Mouse (Mus musculus): ENCODE measurements around the gene Mas1.

Mas1 gene

GRCm38 (mm10) chr17:12815885-12816284, 52.1 kb downstream of the Mas1 start:
- DNase-seq = no peak

DNA sequence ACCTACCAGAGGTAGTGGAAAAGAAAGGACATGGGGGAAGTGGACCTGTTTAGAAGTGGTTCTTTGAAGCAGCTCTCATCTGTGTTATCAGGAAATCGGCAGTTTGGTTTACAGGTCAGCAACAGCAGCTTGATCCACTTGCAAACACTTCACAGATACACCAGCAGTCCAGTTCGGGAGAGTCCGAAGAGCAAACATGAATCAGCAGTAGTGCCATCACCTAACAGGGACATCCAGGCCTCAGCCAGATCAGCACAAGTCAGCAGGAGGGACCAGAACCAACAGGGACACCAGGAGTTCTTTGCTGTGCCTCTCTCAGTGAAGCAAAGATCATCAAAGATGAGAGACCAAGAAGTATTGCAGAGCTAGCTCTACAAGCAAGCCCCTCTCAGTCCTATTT, 53.4 kb downstream of the Mas1 start:
- DNase-seq = no peak

- DNase-seq = no peak
These were observed 57.0 kb downstream of the Mas1 start for GRCm38 (mm10) chr17:12810973-12811303.

- DNase-seq = peak; percentile 76 to 82
These were observed 57.6 kb downstream of the Mas1 start for GRCm38 (mm10) chr17:12810103-12810972.

DNA sequence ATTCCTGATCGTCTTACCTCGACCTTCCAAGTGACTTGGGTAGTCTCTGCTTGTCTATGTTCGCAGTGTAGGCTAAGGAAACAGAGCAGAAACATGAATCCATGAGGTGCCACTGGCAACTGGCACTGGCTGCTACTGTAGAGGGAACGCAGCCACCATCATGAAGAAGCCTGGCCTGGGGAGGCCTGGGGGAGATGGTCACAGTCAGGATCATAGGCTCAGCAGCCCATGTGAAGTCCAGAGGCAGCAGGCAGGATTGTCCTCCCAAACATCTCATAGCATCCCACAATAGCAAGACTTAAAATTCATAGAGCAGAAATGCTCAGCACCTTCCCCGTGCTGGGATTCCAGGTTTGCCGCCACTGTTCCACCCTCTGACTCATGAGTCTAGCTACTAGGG, 59.1 kb downstream of the Mas1 start:
- no peak for DNase-seq

DNA sequence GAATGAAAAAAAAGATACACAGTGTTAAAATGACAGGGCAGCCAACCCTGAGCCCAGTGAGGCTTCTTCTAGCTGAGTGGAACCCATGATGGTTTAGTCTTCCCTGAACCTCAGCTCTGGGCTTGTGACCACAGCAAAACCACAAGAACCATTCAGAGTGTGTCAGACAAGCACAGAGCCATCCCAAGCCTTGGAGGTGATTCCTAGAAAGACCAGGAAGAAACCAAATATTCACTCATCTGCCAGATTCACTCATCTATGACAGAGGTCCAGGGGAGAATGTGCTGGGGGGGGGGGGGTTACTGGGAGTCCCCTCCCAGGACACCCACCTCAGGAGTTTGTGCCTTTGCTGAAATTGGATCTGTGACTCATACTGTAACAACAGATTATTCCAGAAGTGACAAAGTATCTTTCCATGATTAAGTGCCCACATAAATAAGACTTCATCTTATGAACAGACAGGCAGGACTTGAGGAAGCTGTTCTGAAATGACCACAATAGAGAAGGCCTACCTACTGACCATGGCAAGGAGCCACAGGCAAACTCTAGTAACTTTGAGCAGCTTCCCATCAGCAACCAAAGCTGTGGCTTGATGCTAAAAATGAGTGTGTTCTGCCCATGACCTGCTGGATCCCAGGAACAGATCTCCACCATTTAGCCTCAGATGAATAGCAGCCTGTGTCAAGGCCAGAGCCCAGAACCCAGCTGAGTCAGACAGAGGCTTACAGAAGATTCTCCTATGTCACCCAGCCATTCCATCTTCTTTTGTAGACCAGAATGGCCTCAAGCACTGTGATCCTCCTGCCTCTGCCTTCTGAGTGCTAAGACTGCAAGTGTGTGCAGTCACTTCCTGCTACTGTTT, 63.1 kb downstream of the Mas1 start:
- no peak for DNase-seq

DNA sequence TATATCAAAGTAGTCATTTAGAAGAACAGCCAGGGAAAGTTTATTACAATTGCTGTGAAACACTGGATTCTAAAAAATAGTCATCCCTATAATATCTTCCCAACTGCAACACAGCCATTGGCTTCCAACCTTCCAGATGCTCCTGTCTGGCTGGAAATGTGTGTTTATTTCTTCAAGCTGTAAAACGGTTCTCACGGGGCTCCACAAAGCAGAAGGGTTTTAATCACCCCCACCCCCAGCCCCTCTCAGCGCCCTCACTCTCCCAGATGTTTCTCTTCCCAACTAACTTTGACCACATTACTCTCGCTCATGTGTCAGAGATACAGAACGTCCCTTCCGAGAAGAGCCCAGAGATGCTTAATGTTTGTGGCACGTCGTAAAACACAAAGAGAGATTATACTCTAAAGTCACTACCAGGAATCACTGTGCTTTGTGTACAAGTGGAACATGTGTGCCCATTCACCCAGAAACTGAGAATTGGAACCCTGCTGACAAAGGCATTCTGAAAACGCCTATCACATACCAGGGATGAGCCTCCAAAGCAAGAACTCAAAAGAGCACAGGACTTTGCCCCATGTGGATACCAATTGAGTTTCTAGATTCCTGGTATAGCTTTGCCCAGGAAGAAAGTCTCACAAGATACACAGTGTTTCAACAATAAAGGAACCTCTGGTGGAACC, 65.9 kb downstream of the Mas1 start:
- no peak for DNase-seq

DNA sequence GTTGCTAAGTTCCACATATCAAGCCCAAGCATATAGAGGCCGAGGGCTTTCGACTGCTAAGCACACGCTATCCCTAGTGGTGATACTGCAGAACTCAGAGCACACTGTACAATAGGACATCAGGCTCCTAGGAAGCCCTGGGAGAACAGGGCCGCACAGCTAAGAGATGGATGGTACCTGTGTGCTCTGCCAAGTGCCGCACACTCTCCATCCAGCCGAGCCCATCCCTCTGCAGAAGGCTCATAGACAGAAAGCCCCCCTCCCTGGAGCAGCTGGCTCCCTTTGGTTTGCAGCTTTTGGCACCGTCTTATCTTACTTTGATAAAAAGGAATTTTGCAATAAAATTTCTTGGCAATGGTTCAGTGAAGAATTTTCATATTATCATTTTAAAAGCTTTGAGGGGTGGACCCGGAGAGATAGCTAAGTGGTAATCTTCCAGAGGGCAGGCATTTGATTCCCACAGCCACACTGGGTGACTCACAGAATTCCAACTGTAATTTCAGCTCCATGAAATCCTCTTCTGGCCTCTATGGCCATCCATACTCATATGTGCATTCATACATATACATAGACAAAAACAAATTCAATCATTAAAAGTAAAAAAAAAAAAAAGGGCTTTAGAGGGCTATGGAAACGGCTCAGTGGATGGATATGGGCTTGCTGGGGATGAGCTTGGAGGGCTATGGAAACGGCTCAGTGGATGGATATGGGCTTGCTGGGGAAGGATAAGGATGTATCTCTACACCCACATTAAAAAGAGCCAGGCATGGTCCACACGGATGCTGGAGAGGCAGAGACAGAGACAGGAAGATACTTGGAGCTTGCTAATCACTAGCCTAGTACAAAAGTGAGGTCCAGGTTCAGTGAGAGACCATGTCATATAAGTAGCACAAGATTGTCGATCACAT, 68.3 kb downstream of the Mas1 start:
- DNase-seq = no peak

- no peak for DNase-seq
These were observed 69.4 kb downstream of the Mas1 start for GRCm38 (mm10) chr17:12798571-12798970.

DNA sequence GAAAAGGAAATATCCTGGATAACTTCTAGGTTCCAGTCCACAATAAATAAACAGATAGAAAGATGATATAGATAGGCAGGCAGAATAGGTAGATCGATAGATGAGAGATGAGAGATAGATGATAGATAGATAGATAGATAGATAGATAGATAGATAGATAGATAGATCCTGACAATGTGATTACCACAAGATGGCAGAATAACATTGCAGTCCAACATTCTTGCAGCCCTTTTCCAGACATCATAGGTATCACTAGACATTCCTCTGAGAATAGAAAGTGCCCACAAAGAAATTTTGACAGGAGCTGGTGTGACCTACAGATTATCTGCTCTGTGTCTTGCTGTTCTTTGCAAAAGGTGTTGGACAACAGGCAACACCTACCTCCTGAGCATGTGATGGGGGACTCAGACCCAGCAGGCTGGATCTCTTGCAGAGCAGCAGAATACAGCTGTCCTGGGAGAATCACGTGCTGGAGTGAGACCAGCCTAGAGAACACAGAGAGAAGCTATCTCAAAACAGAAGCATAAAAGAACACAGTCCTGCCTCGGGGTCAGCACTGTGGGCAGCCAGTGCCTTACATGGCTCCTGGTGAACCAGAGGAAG, 70.4 kb downstream of the Mas1 start:
- no peak for DNase-seq

DNA sequence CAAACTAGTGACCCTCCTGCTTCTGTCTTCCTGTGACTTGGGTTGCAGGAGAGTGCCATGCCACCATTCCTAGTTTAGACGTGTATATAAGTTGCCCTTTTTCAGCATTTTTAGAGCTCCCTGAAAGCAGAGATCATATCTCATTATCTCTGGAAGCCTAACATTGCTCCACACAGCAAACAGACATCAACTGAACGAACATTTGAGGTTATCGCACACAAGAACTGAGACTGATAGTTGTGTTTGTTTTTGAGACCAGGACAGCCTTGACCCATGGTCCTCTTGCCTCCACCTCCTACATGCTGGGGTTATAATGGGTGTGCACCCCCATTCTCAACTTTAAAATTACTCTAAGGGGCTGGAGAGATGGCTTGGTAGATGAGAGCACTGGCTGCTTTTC, 71.3 kb downstream of the Mas1 start:
- no peak for DNase-seq

DNA sequence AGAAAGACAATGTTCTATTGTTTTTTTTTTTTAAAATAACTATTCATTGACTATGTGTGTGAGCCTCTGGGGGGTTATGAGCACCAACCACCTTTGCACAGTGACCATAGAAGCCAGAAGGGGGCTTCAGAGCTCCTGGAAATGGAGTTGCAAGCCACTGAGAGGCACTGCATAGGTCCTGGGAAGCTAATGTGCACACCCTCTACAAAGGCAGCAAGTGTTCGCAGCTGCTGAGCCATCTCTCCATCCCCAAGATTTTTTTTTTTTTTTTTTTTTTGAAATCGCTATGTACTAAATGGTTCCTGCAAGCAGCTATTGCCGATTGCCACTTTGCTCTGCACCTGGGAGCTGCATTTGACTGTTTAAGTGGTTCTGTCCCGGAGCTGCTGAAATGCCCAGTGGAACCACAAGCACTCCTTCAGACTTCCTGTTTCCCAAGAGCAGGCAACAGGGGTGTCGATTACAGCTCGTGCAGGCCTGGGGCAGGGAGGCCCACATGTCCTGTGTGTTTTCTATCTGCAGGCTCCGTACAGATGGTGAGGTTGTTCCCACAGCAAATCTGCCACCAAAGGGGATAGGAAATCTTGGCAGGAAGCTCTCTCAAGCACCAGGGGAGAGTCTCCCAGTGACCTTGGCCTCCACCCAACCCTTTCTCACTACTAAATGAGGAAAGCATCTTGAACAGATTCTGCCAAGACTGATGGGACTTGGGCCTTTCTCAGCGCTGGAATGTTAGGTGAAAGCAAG, 74.1 kb downstream of the Mas1 start:
- DNase-seq = peak; percentile 56 to 57

DNA sequence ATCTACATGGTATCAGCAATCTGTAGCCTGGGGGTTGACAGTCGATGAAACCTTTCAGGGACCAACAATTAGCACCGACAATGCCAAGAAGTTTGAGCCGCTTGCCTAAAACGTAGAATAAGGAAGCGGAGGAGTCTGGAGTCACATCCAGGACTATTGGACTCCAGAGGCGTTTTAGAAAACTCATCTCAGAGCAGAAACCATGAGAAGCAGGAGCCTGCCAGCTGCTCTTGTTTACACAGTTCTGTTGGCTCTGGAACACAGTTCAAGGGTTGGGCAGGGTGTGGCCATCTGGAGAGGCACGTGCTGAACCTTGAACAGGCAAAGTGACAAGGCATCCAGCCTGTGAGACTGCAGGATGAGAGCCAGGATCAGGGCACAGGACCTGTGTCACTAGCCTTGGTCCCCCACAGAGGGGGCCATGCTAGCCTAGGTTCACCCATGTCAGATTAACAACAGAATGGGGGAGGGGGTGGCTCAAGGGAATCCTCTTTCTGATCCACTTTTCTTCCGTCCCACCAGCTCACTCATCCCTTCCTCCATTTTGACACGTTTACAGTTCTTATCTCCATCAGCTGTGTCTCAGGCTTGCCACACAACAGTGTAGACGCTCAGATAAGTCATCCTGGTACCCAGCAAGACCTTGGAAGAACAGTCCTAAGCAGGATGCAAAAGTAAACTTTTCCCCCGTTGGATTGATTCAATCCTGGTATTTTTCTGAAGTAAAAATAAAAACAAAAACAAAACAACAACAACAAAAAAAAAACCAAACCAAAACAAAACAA, 75.3 kb downstream of the Mas1 start:
- DNase-seq = no peak

GRCm38 (mm10) chr17:12791420-12791819, 76.5 kb downstream of the Mas1 start:
- DNase-seq = no peak

DNA sequence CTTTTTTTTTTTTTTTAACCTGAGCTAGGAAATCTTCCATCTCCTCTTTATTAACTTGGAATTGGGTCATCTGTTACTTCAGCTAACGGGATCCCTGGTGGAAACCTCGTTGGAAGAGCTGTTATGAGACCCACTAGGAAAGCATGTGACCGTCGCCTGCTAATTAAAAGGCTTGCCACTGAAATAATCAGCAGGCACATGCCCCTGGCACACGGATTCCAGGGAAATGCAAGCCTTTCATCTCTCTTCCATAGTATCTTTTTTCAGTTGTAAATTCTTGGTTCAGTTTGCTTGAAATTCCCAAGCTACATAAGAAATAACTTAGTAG, 76.9 kb downstream of the Mas1 start:
- DNase-seq = no peak

All from cerebellum, adult 18-20 months (tissue).